Mouse (Mus musculus): Measurements from ENCODE around the gene Rasa3. TPM values are rescaled to one million over a fixed set of nuclear protein-coding genes. Genes with fewer than 3 reads are reported as not detected.

The Rasa3 gene
- polyA plus RNA-seq, 1 experiment from 2014 or later: 14.0 TPM

DNA sequence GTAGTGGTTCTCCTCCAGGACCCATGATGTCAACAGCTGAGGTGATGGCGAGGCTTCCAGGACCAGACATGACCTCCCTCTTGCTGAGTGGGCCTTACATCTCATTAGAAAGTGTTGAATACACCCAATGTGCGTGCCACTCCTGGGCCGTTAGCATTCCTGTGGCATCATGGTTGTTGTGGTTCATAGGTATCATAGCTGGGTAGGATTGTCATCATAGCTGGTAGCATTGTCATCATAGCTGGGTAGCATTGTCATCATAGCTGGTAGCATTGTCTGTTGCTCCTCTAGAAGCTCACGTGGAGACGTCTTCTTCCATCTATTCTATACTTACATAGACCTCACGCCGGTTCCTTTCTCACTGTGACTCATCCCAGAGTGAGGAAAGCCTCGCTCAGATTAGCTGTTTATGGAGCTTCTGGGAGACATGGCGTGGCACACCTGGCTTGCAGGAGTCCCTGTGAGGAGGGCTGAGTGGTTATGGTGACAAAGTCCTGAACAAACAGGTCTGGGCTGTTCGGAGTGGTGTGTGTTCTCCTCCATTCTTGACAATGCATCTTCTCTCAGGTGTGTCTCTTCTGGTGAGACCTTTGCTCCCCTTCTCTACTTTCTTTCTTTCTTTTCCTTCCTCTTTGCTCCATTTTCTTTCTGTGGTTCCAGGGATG, 17.9 kb upstream of the Rasa3 start:
- TF ChIP-seq CTCF (IDR thresholded peaks at IDR 0.05; ENCODE audit: low read depth): no peak
- WGBS: 93% methylated on average over 10 of the region's 10 CpGs
- Histone ChIP-seq H3K9ac (ENCODE audit: low read depth, low read length) (no peak overlapping the region), H3K4me1 (replicated peaks; ENCODE audit: insufficient read depth, low read length) (no peaks in the 10 kb centered on the region), H3K27ac (no peak overlapping the region), H3K4me3 (replicated peaks; ENCODE audit: low read depth, low read length) (no peak overlapping the region), H3K36me3 (ENCODE audit: insufficient read depth, low read length) (no peaks in the 10 kb centered on the region), H3K4me2 (ENCODE audit: low read length) (no peak overlapping the region), H3K9me3 (replicated peaks; ENCODE audit: low read length) (no peaks in the 10 kb centered on the region), H3K27me3 (ENCODE audit: insufficient read depth, low read length) (no peaks in the 10 kb centered on the region)
- ATAC-seq (replicated peaks; ENCODE audit: low FRiP score, low read depth) (no peak), DNase-seq (ENCODE audit: low spot score) (no peak)

DNA sequence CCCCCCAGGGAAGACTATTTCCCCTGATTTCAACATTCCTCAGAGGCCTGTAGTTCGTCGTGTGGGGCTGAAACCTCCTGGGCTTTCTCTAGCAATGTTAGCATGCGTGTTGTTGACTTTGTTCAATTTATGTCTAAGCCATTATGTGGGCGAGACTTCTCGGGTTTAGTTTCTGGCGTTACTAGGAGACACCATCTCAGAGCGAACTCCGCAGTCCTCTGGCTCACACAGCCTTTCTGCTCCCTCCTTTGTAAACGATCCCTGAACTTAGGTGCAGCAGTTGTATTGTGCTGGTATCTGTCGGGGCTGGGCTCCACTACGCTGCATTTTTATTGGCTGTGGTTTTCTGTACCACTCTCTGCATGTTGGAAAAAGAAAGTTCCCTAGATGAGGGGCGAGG, 17.3 kb upstream of the Rasa3 start:
- Histone ChIP-seq H3K4me3 (replicated peaks; ENCODE audit: low read depth, low read length) (no peak overlapping the region), H3K27ac (no peak overlapping the region), H3K27me3 (ENCODE audit: insufficient read depth, low read length) (no peaks in the 10 kb centered on the region), H3K9me3 (replicated peaks; ENCODE audit: low read length) (no peaks in the 10 kb centered on the region), H3K9ac (ENCODE audit: low read depth, low read length) (no peak overlapping the region), H3K4me1 (replicated peaks; ENCODE audit: insufficient read depth, low read length) (no peaks in the 10 kb centered on the region), H3K4me2 (ENCODE audit: low read length) (no peak overlapping the region), H3K36me3 (ENCODE audit: insufficient read depth, low read length) (no peaks in the 10 kb centered on the region)
- TF ChIP-seq CTCF (IDR thresholded peaks at IDR 0.05; ENCODE audit: low read depth): no peak
- ATAC-seq (replicated peaks; ENCODE audit: low FRiP score, low read depth) (no peak), DNase-seq (ENCODE audit: low spot score) (peak; percentile 67)
- 35% methylated on average over 12 of the region's 12 CpGs for WGBS

DNA sequence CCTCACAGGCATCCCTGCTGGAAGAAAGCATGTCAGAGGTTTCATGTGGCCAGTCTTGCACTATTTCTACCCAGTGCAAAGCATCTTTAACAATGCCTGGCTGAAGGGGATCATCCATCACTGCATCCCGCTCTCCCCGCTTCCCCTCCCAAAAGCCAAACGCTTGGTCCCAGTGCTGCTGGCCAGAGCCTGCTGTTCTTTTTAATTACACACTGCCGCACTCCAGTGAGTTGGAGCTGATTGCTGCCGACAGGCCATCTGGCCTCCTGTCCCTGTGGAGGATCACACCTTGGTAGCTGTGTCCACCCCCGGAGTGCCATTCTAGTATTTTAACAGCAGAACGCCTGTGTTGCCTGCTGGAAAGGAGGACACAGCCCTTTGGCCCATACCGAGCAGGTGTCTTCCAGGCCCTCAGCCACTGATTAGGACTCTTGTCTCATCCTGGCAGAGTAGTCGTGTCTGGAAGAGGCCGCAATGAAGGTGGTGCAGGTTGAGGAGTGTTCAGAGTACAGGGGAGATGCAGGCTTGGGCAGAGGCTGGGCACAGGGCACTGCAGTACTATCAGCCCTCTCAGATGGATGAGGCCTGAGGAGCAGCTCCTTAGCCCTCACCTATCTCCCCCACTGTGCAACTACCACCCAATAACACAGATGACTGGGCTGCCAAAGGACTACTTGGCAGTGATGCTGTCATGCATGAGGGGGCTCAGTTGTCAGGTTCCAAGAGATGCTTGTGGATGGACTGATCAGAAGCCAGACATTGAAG, 15.1 kb upstream of the Rasa3 start:
- H3K4me1 ChIP-seq (replicated peaks; ENCODE audit: insufficient read depth, low read length): no peaks in the 10 kb centered on the region
- no peaks in the 10 kb centered on the region for H3K9me3 ChIP-seq (replicated peaks; ENCODE audit: low read length)
- no peak for DNase-seq (ENCODE audit: low spot score)
- no peak overlapping the region for H3K27ac ChIP-seq
- H3K27me3 ChIP-seq (ENCODE audit: insufficient read depth, low read length): no peaks in the 10 kb centered on the region
- H3K9ac ChIP-seq (ENCODE audit: low read depth, low read length): no peak overlapping the region
- H3K36me3 ChIP-seq (ENCODE audit: insufficient read depth, low read length): no peaks in the 10 kb centered on the region
- H3K4me2 ChIP-seq (ENCODE audit: low read length): no peak overlapping the region
- no peak for TF ChIP-seq CTCF (IDR thresholded peaks at IDR 0.05; ENCODE audit: low read depth)
- 39% methylated on average over 10 of the region's 10 CpGs for WGBS
- ATAC-seq (replicated peaks; ENCODE audit: low FRiP score, low read depth): no peak
- no peak overlapping the region for H3K4me3 ChIP-seq (replicated peaks; ENCODE audit: low read depth, low read length)

DNA sequence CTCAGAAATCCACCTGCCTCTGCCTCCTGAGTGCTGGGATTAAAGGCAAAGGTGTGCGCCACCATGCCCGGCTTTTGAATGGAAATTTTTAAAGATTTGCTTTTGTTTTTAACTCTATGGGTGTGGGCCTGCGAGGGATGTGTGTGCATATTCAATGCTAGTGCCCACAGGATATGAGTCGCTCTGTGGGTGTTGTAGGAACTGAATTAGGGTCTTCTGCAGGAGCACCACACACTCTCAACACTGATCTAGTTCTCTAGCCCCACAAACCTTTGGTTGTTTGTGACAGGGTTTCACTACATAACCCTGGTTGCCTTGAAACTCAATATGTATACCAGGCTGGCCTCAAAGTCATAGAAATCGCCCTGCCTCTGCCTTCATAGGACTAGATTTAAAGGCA, 11.9 kb upstream of the Rasa3 start:
- no peaks in the 10 kb centered on the region for H3K4me1 ChIP-seq (replicated peaks; ENCODE audit: insufficient read depth, low read length)
- no peaks in the 10 kb centered on the region for H3K27me3 ChIP-seq (ENCODE audit: insufficient read depth, low read length)
- DNase-seq (ENCODE audit: low spot score) (no peak), ATAC-seq (replicated peaks; ENCODE audit: low FRiP score, low read depth) (no peak)
- H3K4me2 ChIP-seq (ENCODE audit: low read length): no peak overlapping the region
- H3K9ac ChIP-seq (ENCODE audit: low read depth, low read length): no peak overlapping the region
- no peaks in the 10 kb centered on the region for H3K9me3 ChIP-seq (replicated peaks; ENCODE audit: low read length)
- no peaks in the 10 kb centered on the region for H3K36me3 ChIP-seq (ENCODE audit: insufficient read depth, low read length)
- no peak overlapping the region for H3K27ac ChIP-seq
- WGBS: 86% methylated on average over 5 of the region's 5 CpGs
- TF ChIP-seq CTCF (IDR thresholded peaks at IDR 0.05; ENCODE audit: low read depth): no peak
- no peak overlapping the region for H3K4me3 ChIP-seq (replicated peaks; ENCODE audit: low read depth, low read length)

DNA sequence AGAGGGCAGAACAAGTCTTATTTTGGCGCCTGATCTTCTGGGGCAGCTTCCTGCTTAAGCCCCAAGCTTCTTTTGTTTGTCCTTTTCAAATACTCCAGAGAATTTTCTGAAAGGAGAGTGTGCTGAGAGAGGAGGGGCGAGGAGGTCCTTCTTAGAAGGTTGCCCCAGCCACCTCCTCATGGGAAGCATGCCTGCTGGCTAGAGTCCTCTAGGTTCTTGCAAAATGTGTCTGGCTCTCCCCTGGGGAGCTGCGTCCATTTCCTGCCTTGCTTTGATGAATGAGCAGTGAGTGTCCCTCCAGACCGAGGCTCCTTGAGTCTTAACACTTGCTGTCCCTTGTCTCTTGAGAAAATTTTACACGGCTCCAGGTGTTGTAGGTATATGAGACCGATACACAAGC, 11.1 kb upstream of the Rasa3 start:
- Histone ChIP-seq H3K27ac (no peak overlapping the region), H3K4me2 (ENCODE audit: low read length) (no peak overlapping the region), H3K27me3 (ENCODE audit: insufficient read depth, low read length) (no peaks in the 10 kb centered on the region), H3K4me3 (replicated peaks; ENCODE audit: low read depth, low read length) (no peak overlapping the region), H3K9ac (ENCODE audit: low read depth, low read length) (no peak overlapping the region), H3K36me3 (ENCODE audit: insufficient read depth, low read length) (no peaks in the 10 kb centered on the region), H3K4me1 (replicated peaks; ENCODE audit: insufficient read depth, low read length) (no peaks in the 10 kb centered on the region), H3K9me3 (replicated peaks; ENCODE audit: low read length) (no peaks in the 10 kb centered on the region)
- no peak for ATAC-seq (replicated peaks; ENCODE audit: low FRiP score, low read depth)
- DNase-seq (ENCODE audit: low spot score): no peak
- TF ChIP-seq CTCF (IDR thresholded peaks at IDR 0.05; ENCODE audit: low read depth): no peak
- 58% methylated on average over 6 of the region's 6 CpGs for WGBS

DNA sequence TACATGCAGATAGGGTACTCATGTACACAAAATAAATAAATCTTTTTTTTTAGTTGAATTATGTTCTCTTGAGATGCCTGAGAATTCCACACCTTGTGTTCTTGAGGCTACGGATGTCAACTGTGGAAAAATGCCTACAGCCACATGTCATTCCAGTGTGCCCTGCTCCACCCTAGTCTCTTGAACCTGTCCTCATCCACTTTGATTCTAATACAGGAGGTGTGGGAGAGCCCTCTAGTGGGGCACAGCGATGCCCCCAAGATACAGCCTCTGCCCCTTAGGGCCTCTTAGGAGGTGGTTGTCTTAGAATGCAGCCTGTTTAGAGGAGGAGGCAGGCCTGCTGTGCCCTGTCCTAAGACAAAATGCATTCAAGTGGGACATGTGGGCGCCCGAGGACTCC, 10.5 kb upstream of the Rasa3 start:
- Histone ChIP-seq H3K9me3 (replicated peaks; ENCODE audit: low read length) (no peaks in the 10 kb centered on the region), H3K4me2 (ENCODE audit: low read length) (no peak overlapping the region), H3K4me1 (replicated peaks; ENCODE audit: insufficient read depth, low read length) (no peaks in the 10 kb centered on the region), H3K36me3 (ENCODE audit: insufficient read depth, low read length) (no peaks in the 10 kb centered on the region), H3K9ac (ENCODE audit: low read depth, low read length) (no peak overlapping the region), H3K27ac (no peak overlapping the region), H3K4me3 (replicated peaks; ENCODE audit: low read depth, low read length) (no peak overlapping the region), H3K27me3 (ENCODE audit: insufficient read depth, low read length) (no peaks in the 10 kb centered on the region)
- 80% methylated on average over 4 of the region's 4 CpGs for WGBS
- ATAC-seq (replicated peaks; ENCODE audit: low FRiP score, low read depth) (no peak), DNase-seq (ENCODE audit: low spot score) (no peak)
- TF ChIP-seq CTCF (IDR thresholded peaks at IDR 0.05; ENCODE audit: low read depth): peak; percentile 31; the same call in 1 of the 2 replicates

Data from kidney, postnatal 0 days (tissue).